Mouse (Mus musculus): Measurements from ENCODE around the gene Klrb1f.
"Not testable (repeated sequence)": the region's sequence is repeated elsewhere in the genome, so short reads cannot be mapped to it uniquely, and the experiment has no call there.

The Klrb1f gene

DNA sequence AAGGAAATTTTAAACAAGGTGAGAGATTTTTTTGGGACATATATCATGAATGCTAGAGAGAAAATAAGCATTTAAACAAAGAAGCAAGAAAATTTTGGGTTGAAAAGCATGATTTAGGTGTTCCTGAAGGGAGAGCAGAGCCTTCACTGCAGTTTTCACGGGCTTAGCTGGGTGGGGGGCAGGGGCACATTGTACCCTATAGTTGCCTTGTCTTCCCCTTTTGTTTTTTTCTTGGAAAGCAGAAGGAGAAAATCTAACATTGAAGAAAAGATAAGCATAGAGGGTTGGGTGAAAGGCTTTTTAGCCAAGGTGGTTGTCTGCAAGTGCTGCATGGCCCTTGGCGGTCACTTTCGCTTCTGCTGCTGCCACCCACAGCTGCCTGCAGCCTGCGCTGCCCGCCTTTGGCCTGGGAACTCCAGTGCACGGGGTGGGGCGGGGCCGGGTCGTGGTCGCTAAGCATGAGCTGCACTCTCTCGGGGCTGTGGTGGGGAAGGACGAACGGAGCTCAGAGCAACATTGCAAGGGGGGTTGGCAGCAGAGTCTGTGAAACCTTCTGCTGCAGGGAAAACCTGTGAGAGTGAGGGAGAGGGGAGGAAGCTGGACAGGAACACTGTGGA, 3.3 kb downstream of the Klrb1f start:
- DNase-seq (ENCODE audit: low read depth): no peak

DNA sequence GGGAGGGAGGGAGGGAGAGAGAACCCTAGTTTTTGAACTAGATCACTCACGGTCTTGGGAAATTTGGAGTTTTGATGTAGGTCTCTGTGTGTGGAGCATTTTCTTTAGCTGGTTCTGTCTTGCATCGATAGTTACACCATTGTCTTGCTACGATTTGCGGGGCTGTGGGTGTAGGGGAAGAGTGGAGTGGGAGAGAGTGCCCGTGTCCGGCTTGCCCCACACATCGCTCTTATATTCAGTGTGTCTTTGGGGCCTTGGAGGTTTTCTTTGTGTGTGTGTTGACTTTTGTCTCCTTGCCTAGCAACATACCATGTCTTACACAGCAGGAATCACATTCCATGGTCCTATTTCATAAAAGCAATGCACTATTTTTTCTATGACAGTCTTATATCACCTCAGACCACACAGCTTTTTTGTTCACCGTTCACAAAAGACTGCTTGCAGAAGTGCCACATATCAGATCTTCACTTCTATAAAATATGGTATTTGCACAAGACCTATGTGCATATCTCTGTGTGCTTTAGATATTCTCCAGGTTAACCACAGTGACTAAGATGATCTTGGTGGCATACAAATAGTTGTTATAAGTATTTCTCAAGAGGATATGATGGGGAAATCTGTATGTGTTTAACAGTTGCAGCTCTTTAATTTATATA, 4.0 kb downstream of the Klrb1f start:
- DNase-seq (ENCODE audit: low read depth): no peak

DNA sequence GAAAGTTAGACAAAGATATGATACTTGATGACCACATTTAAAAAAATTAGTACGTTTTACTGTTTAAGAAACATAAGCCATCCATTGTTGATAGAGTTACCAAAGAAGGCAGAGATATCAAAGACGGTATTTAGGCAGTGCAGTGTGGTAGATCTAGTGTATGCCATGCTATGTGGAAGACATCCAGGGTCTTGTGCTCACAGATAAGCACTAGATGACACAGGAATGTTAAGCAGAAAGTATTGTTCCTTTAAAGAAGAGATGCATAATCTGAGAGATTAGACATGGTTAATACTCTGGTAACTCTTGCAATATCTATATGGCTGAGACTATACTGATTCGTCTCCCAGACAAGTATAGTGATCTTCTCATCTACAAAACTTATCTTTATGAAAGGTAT, 5.4 kb downstream of the Klrb1f start:
- DNase-seq (ENCODE audit: low read depth): no peak

DNA sequence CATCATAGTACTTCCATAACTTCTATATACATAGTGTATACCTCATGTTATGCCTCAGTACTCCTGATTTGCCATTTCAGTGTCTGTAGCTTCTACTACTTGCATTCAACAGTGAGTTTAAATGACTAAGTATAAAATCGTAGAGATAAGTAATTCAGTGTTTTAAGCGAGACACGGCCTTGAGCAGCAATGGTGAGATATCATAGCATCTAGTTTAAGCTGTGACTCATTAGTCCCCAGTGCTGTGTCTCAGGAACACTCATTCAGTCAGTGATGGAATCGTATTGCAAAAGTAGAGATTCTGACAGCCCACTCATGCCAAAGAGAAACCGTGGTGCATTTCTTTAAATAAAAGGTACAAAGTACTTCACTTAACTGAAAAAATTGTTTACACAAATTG, 6.0 kb downstream of the Klrb1f start:
- no peak for DNase-seq (ENCODE audit: low read depth)

DNA sequence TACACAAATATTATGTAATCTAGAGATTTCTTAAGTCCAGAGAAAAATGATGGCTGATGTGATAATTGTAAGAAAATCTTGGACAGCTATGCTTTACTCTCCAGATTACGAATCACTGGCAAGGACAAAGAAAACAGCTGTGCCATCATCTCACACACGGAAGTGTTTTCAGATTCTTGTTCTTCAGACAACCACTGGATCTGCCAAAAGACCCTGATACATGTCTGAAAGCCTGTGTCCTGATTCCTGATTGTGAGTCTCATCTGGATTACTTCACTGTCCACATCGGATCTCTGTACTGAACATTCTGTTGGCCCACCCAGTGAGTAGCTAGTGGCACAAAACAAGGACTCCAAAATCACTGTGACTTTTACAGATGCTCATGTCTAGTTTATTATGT, 10.5 kb downstream of the Klrb1f start:
- no peak for DNase-seq (ENCODE audit: low read depth)

DNA sequence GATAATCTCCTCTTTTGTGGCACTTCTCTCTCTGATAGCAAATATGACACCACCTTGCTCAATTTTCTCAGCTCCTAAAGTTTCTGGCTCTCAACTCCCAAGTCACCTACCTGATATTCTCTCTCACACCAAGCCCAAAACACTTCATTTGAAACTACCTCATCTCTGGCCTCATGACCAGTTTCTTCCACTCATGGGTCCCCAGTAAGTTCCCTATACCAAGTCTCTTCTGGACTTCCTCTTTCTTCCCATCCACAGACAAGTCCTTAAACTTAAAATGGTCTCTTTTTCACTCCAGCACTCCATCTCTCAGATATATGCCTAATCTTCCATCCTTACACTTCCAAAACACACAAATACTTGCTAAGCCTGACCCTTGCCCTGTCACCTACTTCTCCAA, 12.3 kb downstream of the Klrb1f start:
- DNase-seq (ENCODE audit: low read depth): no peak

DNA sequence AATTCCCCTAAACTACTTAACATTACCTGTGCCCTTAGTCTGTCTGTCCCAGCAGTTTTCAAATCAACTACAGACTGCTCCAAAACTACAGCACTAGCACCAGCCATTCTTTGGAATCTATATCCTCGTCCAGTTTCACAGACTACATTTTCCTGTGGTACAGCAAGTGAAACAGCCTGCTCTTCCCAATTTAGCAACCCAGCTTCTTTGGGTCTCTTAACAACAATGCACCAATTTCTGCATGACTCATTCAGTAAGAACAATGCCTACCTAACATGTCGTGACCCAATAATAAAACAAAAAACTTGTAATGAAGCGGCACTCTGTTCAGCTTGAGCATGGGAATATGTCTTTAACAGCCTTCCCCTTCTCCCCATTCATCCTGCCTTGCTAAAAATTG, 19.7 kb downstream of the Klrb1f start:
- DNase-seq (ENCODE audit: low read depth): no peak

DNA sequence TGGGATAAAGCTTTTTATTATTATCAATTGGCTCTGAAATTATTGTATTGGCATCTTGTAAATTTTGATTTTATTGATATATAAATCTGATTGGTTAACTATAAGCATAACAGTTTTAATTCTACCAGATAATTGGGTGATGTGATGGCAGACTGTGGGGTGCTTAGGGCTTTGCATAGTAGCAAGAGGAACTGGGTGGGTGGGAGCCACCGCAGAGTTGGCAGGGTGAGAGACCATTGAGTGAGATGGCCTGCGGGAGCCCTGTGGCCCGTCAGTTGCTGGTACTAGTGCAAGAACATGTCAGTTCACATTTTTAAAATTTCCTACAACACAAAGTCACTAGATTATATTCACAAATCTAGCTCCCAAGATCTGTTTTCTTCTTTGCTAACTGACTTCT, 20.2 kb downstream of the Klrb1f start:
- no peak for DNase-seq (ENCODE audit: low read depth)

DNA sequence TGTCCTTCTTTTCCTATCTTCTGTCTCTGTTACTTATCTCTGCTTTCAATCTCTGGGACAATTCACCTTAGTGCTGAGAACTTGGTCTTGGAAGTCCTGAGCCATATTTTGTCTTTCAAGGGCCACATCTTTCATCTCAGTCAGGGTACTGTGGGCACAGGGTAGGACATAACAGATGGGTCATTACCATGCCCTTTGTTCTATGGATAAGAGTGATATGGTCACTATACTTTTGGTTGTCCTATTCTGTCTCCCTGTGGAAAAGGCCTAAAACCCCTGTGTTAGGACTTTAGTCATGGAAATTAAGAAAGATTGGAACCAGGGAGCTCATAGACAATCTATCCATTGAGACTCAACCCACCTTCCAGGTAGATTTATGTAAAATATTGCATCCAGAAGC, 20.8 kb downstream of the Klrb1f start:
- DNase-seq (ENCODE audit: low read depth): no peak

DNA sequence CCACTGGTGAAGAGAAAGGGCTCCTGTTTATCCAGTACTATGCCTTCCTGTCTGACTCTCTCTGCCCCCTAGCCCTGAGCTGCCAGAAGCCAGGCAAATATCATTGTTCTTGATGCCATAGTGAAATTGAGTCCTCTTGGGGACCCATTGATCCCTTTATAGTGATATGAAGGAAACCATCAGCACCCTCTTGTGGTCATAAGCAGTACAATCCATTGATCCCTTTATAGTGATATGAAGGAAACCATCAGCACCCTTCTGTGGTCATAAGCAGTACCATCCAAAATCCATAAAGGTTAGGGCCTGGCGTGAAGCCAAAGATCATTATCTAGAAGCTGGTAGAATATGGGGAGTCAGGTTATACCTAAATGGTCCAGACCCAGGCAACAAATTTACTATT, 21.3 kb downstream of the Klrb1f start:
- DNase-seq (ENCODE audit: low read depth): peak; percentile 46

DNA sequence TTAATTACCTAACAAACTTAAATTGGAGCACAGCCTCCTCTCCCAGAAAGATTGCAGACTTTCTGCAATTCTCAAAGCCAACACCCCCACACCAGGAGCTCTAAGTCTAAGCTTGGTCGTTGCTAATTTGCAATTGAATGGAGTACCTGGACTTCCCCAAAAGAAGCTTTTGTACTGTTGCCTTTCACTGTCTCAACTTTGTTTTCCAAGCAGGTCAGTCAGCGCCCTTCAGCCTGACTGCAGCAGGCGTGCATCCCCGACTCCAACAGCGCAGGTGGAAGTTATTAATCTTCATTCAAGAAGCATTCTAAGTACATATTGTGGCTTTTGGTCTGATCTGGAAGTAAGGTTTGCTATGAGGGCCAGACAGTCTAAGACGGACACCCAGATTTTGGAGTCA, 39.4 kb downstream of the Klrb1f start:
- no peak for DNase-seq (ENCODE audit: low read depth)

DNA sequence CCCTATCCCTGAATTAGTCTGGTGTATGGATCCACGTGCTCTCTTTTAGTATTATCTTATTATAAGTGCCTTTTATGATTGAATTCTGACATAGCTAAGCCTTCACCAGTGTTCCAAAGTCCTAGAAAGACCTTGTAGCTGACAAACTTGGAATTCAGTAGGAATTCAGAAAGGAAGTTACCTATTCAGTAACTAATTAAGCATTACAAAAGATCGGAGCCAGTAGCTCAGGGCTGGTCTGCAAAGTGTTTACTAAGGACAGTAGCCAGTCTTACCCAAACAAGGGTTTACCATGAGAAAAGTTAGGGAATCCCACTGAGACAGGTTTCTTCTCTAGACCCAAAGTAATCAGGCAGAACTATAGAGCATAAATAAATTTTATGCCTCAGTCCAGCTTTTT, 40.3 kb downstream of the Klrb1f start:
- not testable (repeated sequence) for DNase-seq (ENCODE audit: low read depth)

DNA sequence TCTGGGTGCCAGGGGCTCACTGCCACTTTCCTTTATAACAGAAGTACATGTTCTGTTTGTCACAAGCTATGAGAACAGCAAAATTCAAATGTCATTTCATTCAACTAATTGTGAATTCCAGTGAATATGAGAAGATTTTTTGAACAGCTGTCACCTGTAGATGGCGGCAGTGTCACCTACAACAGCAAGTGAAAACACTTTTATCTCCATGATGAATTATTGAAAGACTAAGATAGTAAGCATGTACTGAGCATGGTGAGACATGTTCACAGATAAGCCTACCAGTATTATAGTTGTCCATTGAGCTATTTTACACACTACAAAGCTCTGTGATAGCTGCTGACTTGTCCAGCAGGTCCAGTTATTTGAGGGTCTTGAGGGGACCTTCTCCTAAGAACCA, 42.5 kb downstream of the Klrb1f start:
- DNase-seq (ENCODE audit: low read depth): peak; percentile 47

DNA sequence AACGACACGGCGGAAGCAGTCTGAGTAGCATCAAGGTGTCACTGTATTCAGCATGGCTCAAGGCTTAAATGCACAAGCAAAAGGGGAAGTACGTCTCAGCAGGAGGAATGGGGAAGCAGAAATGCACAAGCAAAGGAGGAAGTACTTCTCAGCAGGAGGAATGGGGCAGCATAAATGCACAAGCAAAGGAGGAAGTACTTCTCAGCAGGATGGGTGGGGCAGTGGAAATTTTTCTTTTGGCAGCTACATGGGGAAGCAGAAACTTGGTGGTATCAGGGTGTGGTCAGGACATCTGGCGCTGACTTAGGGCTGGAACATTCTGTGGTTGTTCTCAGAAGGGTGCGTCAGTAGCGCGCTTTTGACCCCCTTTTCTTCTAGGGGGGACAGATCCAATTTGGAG, 42.9 kb downstream of the Klrb1f start:
- not testable (repeated sequence) for DNase-seq (ENCODE audit: low read depth)

DNA sequence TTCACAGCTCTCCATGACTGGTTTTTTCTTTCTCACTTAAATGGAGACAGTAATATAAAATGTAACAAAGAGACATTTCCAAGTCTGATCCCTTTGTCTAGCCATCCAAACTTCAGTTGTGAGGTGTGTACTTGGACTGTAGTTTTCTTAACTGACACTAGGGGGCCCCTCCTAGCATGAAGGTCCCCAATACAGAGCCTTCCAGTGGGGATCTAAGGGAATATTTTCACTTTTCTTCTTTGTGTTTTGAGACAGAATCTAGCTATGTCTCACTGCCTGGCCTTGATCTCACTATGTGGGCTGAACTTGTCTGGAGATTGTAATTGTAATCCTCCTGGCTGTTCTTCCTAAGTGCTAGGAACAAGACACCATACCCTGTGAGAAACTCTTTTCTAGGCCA, 49.5 kb downstream of the Klrb1f start:
- no peak for DNase-seq (ENCODE audit: low read depth)

DNA sequence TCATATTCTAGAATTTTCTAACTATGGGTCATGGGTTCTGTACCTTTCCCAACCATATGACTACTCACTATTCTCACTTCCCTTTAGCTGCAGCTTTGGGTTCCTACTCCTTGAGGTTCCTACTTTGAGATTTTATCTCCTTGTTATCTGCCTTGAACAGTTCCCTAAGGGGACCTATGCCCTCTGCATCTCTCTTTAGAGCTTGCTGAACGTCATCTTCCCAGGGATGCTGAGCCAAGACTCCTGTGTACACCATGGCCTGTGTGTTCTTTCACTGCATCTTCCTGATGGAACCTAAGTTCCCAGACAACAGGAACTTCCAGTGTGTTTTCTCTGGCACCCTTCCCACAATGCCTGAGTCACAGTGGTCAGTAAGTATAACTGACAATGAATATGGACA, 52.2 kb downstream of the Klrb1f start:
- DNase-seq (ENCODE audit: low read depth): no peak

DNA sequence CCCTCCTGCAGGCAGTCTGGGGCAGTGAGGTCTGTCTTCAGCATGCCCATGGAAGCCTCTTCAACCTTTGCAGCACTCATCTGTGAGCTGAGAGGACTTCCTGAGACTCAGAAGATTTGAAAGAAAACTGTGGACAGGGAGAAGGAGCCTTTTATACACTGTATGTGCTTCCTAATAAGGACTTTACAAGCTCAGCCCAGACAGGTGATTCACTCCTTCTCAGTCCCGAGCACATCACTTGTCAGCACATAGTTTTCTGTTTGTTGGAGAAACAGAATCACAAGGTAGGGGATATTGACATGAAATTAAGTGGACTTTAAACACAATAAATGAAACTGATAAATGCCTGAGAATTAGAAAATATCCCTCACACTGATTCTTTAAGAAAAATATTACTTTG, 55.1 kb downstream of the Klrb1f start, which contains the start of gene Clec2e:
Clec2e (minus strand) TSS at position 120 of the 400 bp plus-strand sequence.
- not testable (repeated sequence) for DNase-seq (ENCODE audit: low read depth)

DNA sequence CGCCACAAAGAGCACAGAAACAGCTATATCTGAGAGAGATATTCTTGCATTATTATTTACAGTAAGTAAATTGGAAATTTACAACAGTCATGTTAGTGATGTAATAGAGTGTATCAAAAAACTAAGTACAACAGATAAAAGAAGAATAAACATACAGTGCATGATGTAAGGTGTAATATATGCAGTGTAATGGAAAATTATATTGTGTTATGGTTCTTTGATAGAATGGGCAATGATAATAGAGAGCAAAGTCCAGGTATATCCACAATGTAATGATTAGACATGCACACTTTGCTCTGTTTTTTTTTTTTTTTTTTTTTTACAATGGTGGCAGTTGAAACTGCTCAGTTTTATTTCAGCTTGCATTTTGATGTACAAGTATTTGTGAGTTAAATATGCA, 55.9 kb downstream of the Klrb1f start:
- DNase-seq (ENCODE audit: low read depth): no peak

DNA sequence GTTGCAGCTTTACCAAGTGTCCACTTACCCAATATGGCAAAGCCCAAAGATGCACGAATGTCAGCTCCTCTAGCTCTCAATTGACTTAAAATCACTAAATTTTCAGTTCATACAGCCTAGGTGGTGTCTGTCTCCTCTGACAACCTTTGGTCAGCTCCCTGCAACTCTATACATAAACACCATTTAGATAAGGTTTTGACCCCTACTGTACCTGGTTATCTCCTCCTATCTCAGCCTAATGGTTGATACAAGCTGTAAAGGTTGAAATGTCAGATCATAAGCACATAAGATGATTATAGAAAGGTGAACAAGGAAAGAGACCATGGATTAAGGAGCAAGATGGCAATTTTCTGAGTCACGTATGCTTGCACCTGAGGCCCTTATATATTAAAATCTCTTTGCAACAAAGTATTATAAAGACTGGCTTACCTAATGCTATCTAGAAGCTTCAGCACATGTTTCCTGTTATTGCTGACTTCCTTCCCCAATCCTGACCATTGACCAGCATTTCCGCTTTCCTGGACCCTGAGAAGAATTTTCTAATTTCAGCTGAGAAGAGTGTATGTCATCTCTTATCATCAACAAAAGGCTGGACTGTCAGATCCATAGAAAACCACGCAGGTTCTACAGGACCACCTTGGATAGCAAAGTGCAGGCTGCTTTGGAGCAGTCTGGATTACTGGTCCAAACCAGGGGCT, 57.3 kb downstream of the Klrb1f start:
- DNase-seq (ENCODE audit: low read depth): no peak

All from c-Kit-positive CD71-positive TER-119-negative erythroid progenitor cells, embryonic 14.5 days (primary cell).